Mouse (Mus musculus) layer of hippocampus, adult 2 months (tissue): Measurements from ENCODE around the gene Ncor2. TPM values are rescaled to one million over a fixed set of nuclear protein-coding genes. Genes with fewer than 3 reads are reported as not detected.

Source experiments
- DNase-seq, 2 experiments: peaks; one replicate each; pipeline ENCODE4 v3.0.0; 2022; ENCODE audit warnings: low spot score in 2 of 2
- H3K27ac ChIP-seq: fragments of 200-600 bp; 2 replicates; pipeline ENCODE4 v1.8.1; 2022
- H3K4me3 ChIP-seq: fragments of 200-600 bp; 2 replicates; pipeline ENCODE4 v1.8.1; 2022; ENCODE audit warnings: mild to moderate bottlenecking
- CTCF ChIP-seq: fragments of 200-600 bp; conservative IDR thresholded peaks from 2 replicates; pipeline ENCODE4 v1.8.1; 2022; ENCODE audit warnings: antibody characterized with exemption, mild to moderate bottlenecking, moderate library complexity
- total RNA-seq, 2 experiments: library from RNA; stranded (reverse); gene quantifications; 2 replicates each; pipeline ENCODE4 v1.2.3; 2021

Gene Ncor2
- total RNA-seq, 2 experiments from 2014 or later = 285 to 307 TPM

GRCm38 (mm10) chr5:125058267-125058668 lies 120.8 kb downstream of the Ncor2 start:
- TF ChIP-seq CTCF = no peak
- Histone ChIP-seq H3K27ac (peak overlapping the region; percentile 98), H3K4me3 (peak overlapping the region; percentile 70)
- DNase-seq = peak; percentile 70 to 85

- no peak for DNase-seq
- TF ChIP-seq CTCF = no peak
- Histone ChIP-seq H3K27ac (peak overlapping the region; percentile 98), H3K4me3 (peak overlapping the region; percentile 70)
Observed at GRCm38 (mm10) chr5:125057555-125058266, 121.3 kb downstream of the Ncor2 start.

GRCm38 (mm10) chr5:125056696-125057554 lies 122.1 kb downstream of the Ncor2 start:
- no peak for DNase-seq
- Histone ChIP-seq H3K4me3 (peak overlapping the region; percentile 70), H3K27ac (peak overlapping the region; percentile 98)
- no peak for TF ChIP-seq CTCF

GRCm38 (mm10) chr5:125056331-125056695 lies 122.7 kb downstream of the Ncor2 start:
- peak overlapping the region; percentile 98 for H3K27ac ChIP-seq
- peak overlapping the region; percentile 70 for H3K4me3 ChIP-seq
- TF ChIP-seq CTCF = peak; percentile 51
- DNase-seq = no peak

GRCm38 (mm10) chr5:125055901-125056300 lies 123.1 kb downstream of the Ncor2 start:
- peak overlapping the region; percentile 70 for H3K4me3 ChIP-seq
- no peak for TF ChIP-seq CTCF
- DNase-seq = no peak
- H3K27ac ChIP-seq = peak overlapping the region; percentile 98

GRCm38 (mm10) chr5:125053661-125054060 lies 125.4 kb downstream of the Ncor2 start:
- no peak for TF ChIP-seq CTCF
- DNase-seq = no peak
- Histone ChIP-seq H3K27ac (peak overlapping the region; percentile 98), H3K4me3 (no peak overlapping the region; the same call in 1 of the 2 replicates)

GRCm38 (mm10) chr5:125052603-125053488 lies 126.2 kb downstream of the Ncor2 start:
- H3K27ac ChIP-seq = peak overlapping the region; percentile 98
- DNase-seq = peak in 1 of 2 experiments; percentile 45
- TF ChIP-seq CTCF = no peak
- peak overlapping the region; percentile 22 for H3K4me3 ChIP-seq

- DNase-seq = no peak
- peak overlapping the region; percentile 98 for H3K27ac ChIP-seq
- TF ChIP-seq CTCF = no peak
- no peak overlapping the region for H3K4me3 ChIP-seq
Observed at GRCm38 (mm10) chr5:125052237-125052602, 126.8 kb downstream of the Ncor2 start.

- H3K4me3 ChIP-seq = no peak overlapping the region
- no peak for DNase-seq
- TF ChIP-seq CTCF = no peak
- no peak overlapping the region for H3K27ac ChIP-seq
Observed at GRCm38 (mm10) chr5:125049481-125049880, 129.5 kb downstream of the Ncor2 start.

- H3K4me3 ChIP-seq = no peak overlapping the region
- H3K27ac ChIP-seq = peak overlapping the region; percentile 57; the same call in 1 of the 2 replicates
- no peak for DNase-seq
- no peak for TF ChIP-seq CTCF
Observed at GRCm38 (mm10) chr5:125046436-125046835, 132.6 kb downstream of the Ncor2 start.

- Histone ChIP-seq H3K4me3 (no peak overlapping the region), H3K27ac (peak overlapping the region; percentile 65; the same call in 1 of the 2 replicates)
- DNase-seq = no peak
- no peak for TF ChIP-seq CTCF
Observed at GRCm38 (mm10) chr5:125045202-125045601, 133.8 kb downstream of the Ncor2 start.

- H3K27ac ChIP-seq = peak overlapping the region; percentile 32; the same call in 1 of the 2 replicates
- TF ChIP-seq CTCF = no peak
- H3K4me3 ChIP-seq = no peak overlapping the region
- no peak for DNase-seq
Observed at GRCm38 (mm10) chr5:125043448-125043847, 135.6 kb downstream of the Ncor2 start.
